Comparison of ENCODE assay signal across 8 mouse cellular contexts in the genomic region with DNA sequence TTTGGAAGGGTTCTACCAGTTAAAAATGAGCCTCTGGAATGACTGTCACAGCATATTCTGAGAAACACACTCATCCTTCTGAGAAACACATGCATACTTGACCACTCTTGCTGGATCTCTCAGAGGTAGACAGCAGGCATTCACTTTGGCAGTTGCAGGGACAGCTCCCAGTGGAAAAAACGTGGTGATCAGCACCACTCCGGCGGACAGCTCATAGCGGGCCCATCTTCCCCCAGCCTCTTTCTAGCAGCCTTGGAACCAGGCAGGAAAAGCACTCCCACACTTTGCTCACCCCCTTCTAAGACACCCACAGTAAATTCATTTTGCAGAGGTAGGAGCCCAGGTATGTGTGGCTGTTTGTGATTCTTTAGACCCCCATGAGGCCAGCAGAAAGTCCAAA.
A peak's percentile ranks its signal among the peaks of the same experiment; 100 is the strongest.
DNase-seq lines count a peak whose midpoint lies in the region; ATAC-seq lines count a peak whose summit lies in the region.

No protein-coding gene starts in this region.

- no peak overlapping the region for H3K9ac ChIP-seq in hindbrain, embryonic 11.5 days (ENCODE audit: low read depth, low read length)
- H3K9ac ChIP-seq in hindbrain, embryonic 12.5 days, result no peak overlapping the region

- DNase-seq in hindbrain, embryonic 11.5 days (ENCODE audit: low spot score), result peak; percentile 66
- DNase-seq in adrenal gland, adult 18-20 months (ENCODE audit: low spot score in 2 of 2), result peak; percentile 46 to 48
- DNase-seq in heart, postnatal 4 days, result peak; percentile 78
- peak; percentile 75 for DNase-seq in lung, postnatal 10 days
- DNase-seq in frontal cortex, postnatal 36 days (ENCODE audit: low spot score in 2 of 2), result no peak
- no peak for DNase-seq in right cerebral cortex, postnatal 10 days (ENCODE audit: low spot score in 2 of 2)

- ATAC-seq in hindbrain, embryonic 11.5 days (ENCODE audit: low FRiP score), result no peak
- no peak for ATAC-seq in hindbrain, embryonic 12.5 days (ENCODE audit: low FRiP score)
- no peak for ATAC-seq in cerebellum, adult (ENCODE audit: insufficient number of reproducible peaks, low FRiP score, low TSS enrichment)

- no peak overlapping the region for H3K4me3 ChIP-seq in hindbrain, embryonic 11.5 days (ENCODE audit: low read depth, low read length)
- no peak overlapping the region for H3K4me3 ChIP-seq in hindbrain, embryonic 12.5 days

- H3K4me1 ChIP-seq in hindbrain, embryonic 11.5 days (replicated peaks; ENCODE audit: control insufficient read depth, insufficient read depth, low read length), result no peaks in the 10 kb centered on the region
- H3K4me1 ChIP-seq in hindbrain, embryonic 12.5 days, result no peaks in the 10 kb centered on the region

- H3K4me2 ChIP-seq in hindbrain, embryonic 11.5 days (replicated peaks; ENCODE audit: low read depth, low read length), result no peak overlapping the region
- no peak overlapping the region for H3K4me2 ChIP-seq in hindbrain, embryonic 12.5 days (replicated peaks)

- no peaks in the 10 kb centered on the region for H3K36me3 ChIP-seq in hindbrain, embryonic 11.5 days (ENCODE audit: control insufficient read depth, insufficient read depth, low read length)
- no peaks in the 10 kb centered on the region for H3K36me3 ChIP-seq in hindbrain, embryonic 12.5 days

- no peaks in the 10 kb centered on the region for H3K27me3 ChIP-seq in hindbrain, embryonic 11.5 days (ENCODE audit: control insufficient read depth, insufficient read depth, low read length)
- H3K27me3 ChIP-seq in hindbrain, embryonic 12.5 days, result no peaks in the 10 kb centered on the region

- H3K9me3 ChIP-seq in hindbrain, embryonic 11.5 days (ENCODE audit: control insufficient read depth, low read length), result no peaks in the 10 kb centered on the region
- no peaks in the 10 kb centered on the region for H3K9me3 ChIP-seq in hindbrain, embryonic 12.5 days (replicated peaks)

- 8% methylated on average over 4 of the region's 4 CpGs for WGBS in hindbrain, embryonic 11.5 days
- WGBS in hindbrain, embryonic 12.5 days, result 1% methylated on average over 4 of the region's 4 CpGs

- no peak overlapping the region for H3K27ac ChIP-seq in hindbrain, embryonic 11.5 days (ENCODE audit: low read depth, low read length)
- no peak overlapping the region for H3K27ac ChIP-seq in hindbrain, embryonic 12.5 days

Comparison
In these comparisons a context has a peak if more than half of its experiments do, and no peak if none do; other contexts are left out.
1. DNase-seq: peak in hindbrain, embryonic 11.5 days (single experiment), adrenal gland, adult 18-20 months (2 of 2), heart, postnatal 4 days (single experiment) and lung, postnatal 10 days (single experiment); none in frontal cortex, postnatal 36 days (0 of 2) and right cerebral cortex, postnatal 10 days (0 of 2).